Mouse (Mus musculus) hindbrain, embryonic 11.5 days (tissue): ENCODE data around the gene Fam53b. TPM values are rescaled to one million over a fixed set of nuclear protein-coding genes. Genes with fewer than 3 reads are reported as not detected.

Source experiments
- ATAC-seq: fragments of 200-750 bp; cut with Nextera tagmentation; 2 replicates; pipeline ENCODE4 v1.8.0; 2017; ENCODE audit warnings: mild to moderate bottlenecking, moderate TSS enrichment, moderate library complexity; ENCODE audit not compliant: low FRiP score
- DNase-seq: peaks from one replicate; pipeline ENCODE4 v3.0.0-alpha.2; 2015; ENCODE audit warnings: low spot score
- H3K27ac ChIP-seq: fragments of 300-500 bp; sonication (generic); 2 replicates; pipeline ENCODE4 v1.5.1; 2014; ENCODE audit warnings: mild to moderate bottlenecking, low read depth, low read length
- H3K27me3 ChIP-seq: fragments of 300-500 bp; sonication (generic); 2 replicates; pipeline ENCODE4 v1.6.1; 2014; ENCODE audit warnings: mild to moderate bottlenecking, low read length, moderate library complexity, mixed read lengths; ENCODE audit not compliant: control insufficient read depth, insufficient read depth
- H3K36me3 ChIP-seq: fragments of 300-500 bp; sonication (generic); 2 replicates; pipeline ENCODE4 v1.6.1; 2014; ENCODE audit warnings: mild to moderate bottlenecking, low read length, moderate library complexity, mixed read lengths; ENCODE audit not compliant: control insufficient read depth, insufficient read depth
- H3K4me1 ChIP-seq: fragments of 300-500 bp; sonication (generic); replicated peaks from 2 replicates; pipeline ENCODE4 v1.6.1; 2014; ENCODE audit warnings: low read length, mixed read lengths; ENCODE audit not compliant: control insufficient read depth, insufficient read depth
- H3K4me2 ChIP-seq: fragments of 300-500 bp; sonication (generic); replicated peaks from 2 replicates; pipeline ENCODE4 v1.6.1; 2014; ENCODE audit warnings: mild to moderate bottlenecking, low read depth, low read length
- H3K4me3 ChIP-seq: fragments of 300-500 bp; sonication (generic); 2 replicates; pipeline ENCODE4 v1.5.1; 2014; ENCODE audit warnings: low read depth, low read length
- H3K9ac ChIP-seq: fragments of 300-500 bp; sonication (generic); 2 replicates; pipeline ENCODE4 v1.6.1; 2014; ENCODE audit warnings: low read depth, low read length
- H3K9me3 ChIP-seq: fragments of 300-500 bp; sonication (generic); 2 replicates; pipeline ENCODE4 v1.6.1; 2016; ENCODE audit warnings: low read length; ENCODE audit not compliant: control insufficient read depth
- WGBS: fragments of 180-500 bp; shearing (Covaris S2); extraction: QIAGEN DNeasy Blood & Tissue Kit; methylation state at CpG from one replicate; pipeline ENCODE4 v1.1.7; 2014; 5-methylcytosine and 5-hydroxymethylcytosine counted together
- polyA plus RNA-seq: library from polyadenylated mRNA; unstranded; fragments of >200 nt; fragmentation: Nextera tagmentation; extraction: Ambion mirVana; gene quantifications from 2 replicates; pipeline ENCODE4 v1.2.1, GENCODE M21; 2014

Fam53b gene
- polyA plus RNA-seq, 1 experiment from 2014 or later: 16.9 TPM

- ATAC-seq: no peak
- Histone ChIP-seq H3K9ac (no peak overlapping the region), H3K27me3 (no peaks in the 10 kb centered on the region), H3K9me3 (no peaks in the 10 kb centered on the region), H3K27ac (0 out of 2 replicates have a peak overlapping the region, but pooled peaks have one; percentile 17), H3K4me3 (no peak overlapping the region), H3K4me2 (no peak overlapping the region), H3K36me3 (no peaks in the 10 kb centered on the region), H3K4me1 (no peaks in the 10 kb centered on the region)
- 54% methylated on average over 5 of the region's 5 CpGs for WGBS
- no peak for DNase-seq
These were observed 125.0 kb downstream of the Fam53b start for GRCm38 (mm10) chr7:132688721-132689120.

- H3K27ac ChIP-seq: no peak overlapping the region
- DNase-seq: no peak
- no peaks in the 10 kb centered on the region for H3K9me3 ChIP-seq
- H3K4me3 ChIP-seq: no peak overlapping the region
- H3K9ac ChIP-seq: no peak overlapping the region
- no peak for ATAC-seq
- no peaks in the 10 kb centered on the region for H3K27me3 ChIP-seq
- 65% methylated on average over 2 of the region's 2 CpGs for WGBS
- H3K4me1 ChIP-seq: no peaks in the 10 kb centered on the region
- no peaks in the 10 kb centered on the region for H3K36me3 ChIP-seq
- no peak overlapping the region for H3K4me2 ChIP-seq
These were observed 125.8 kb downstream of the Fam53b start for GRCm38 (mm10) chr7:132687897-132688296.

GRCm38 (mm10) chr7:132686515-132686914, 127.2 kb downstream of the Fam53b start:
- DNase-seq: no peak
- Histone ChIP-seq H3K4me2 (no peak overlapping the region), H3K27ac (no peak overlapping the region), H3K4me1 (no peaks in the 10 kb centered on the region), H3K4me3 (no peak overlapping the region), H3K27me3 (no peaks in the 10 kb centered on the region), H3K36me3 (no peaks in the 10 kb centered on the region), H3K9ac (no peak overlapping the region), H3K9me3 (no peaks in the 10 kb centered on the region)
- no peak for ATAC-seq
- 88% methylated on average over 3 of the region's 3 CpGs for WGBS

- Histone ChIP-seq H3K27me3 (no peaks in the 10 kb centered on the region), H3K9me3 (no peaks in the 10 kb centered on the region), H3K4me2 (no peak overlapping the region), H3K36me3 (no peaks in the 10 kb centered on the region), H3K27ac (no peak overlapping the region), H3K4me1 (no peaks in the 10 kb centered on the region), H3K4me3 (no peak overlapping the region), H3K9ac (no peak overlapping the region)
- DNase-seq (no peak), ATAC-seq (no peak)
- whole genome bisulfite sequencing: 91% methylated on average over 4 of the region's 4 CpGs
These were observed 129.8 kb downstream of the Fam53b start for GRCm38 (mm10) chr7:132683923-132684322.

GRCm38 (mm10) chr7:132682901-132683300, 130.8 kb downstream of the Fam53b start:
- Histone ChIP-seq H3K4me2 (no peak overlapping the region), H3K27ac (no peak overlapping the region), H3K27me3 (no peaks in the 10 kb centered on the region), H3K4me1 (no peaks in the 10 kb centered on the region), H3K9ac (no peak overlapping the region), H3K9me3 (no peaks in the 10 kb centered on the region), H3K4me3 (no peak overlapping the region), H3K36me3 (no peaks in the 10 kb centered on the region)
- 79% methylated on average over 3 of the region's 3 CpGs for WGBS
- DNase-seq: no peak
- no peak for ATAC-seq

GRCm38 (mm10) chr7:132682336-132682735, 131.3 kb downstream of the Fam53b start:
- Histone ChIP-seq H3K27ac (no peak overlapping the region), H3K4me1 (no peaks in the 10 kb centered on the region), H3K27me3 (no peaks in the 10 kb centered on the region), H3K9me3 (no peaks in the 10 kb centered on the region), H3K4me3 (no peak overlapping the region), H3K9ac (no peak overlapping the region), H3K4me2 (no peak overlapping the region), H3K36me3 (no peaks in the 10 kb centered on the region)
- DNase-seq: no peak
- 90% methylated on average over 3 of the region's 3 CpGs for WGBS
- ATAC-seq: no peak

- Histone ChIP-seq H3K36me3 (no peaks in the 10 kb centered on the region), H3K4me3 (no peak overlapping the region), H3K4me2 (no peak overlapping the region), H3K9me3 (no peaks in the 10 kb centered on the region), H3K27ac (no peak overlapping the region), H3K9ac (no peak overlapping the region), H3K27me3 (no peaks in the 10 kb centered on the region), H3K4me1 (no peaks in the 10 kb centered on the region)
- no peak for DNase-seq
- no peak for ATAC-seq
- 100% methylated on average over 1 of the region's 1 CpGs for WGBS
These were observed 131.9 kb downstream of the Fam53b start for GRCm38 (mm10) chr7:132681831-132682230.

- no peak for ATAC-seq
- WGBS: 91% methylated on average over 11 of the region's 11 CpGs
- Histone ChIP-seq H3K4me1 (no peaks in the 10 kb centered on the region), H3K9me3 (no peaks in the 10 kb centered on the region), H3K27ac (no peak overlapping the region), H3K9ac (no peak overlapping the region), H3K4me2 (no peak overlapping the region), H3K36me3 (no peaks in the 10 kb centered on the region), H3K4me3 (no peak overlapping the region), H3K27me3 (no peaks in the 10 kb centered on the region)
- no peak for DNase-seq
These were observed 132.4 kb downstream of the Fam53b start for GRCm38 (mm10) chr7:132681296-132681695.

GRCm38 (mm10) chr7:132679549-132679948, 134.1 kb downstream of the Fam53b start:
- Histone ChIP-seq H3K9ac (no peak overlapping the region), H3K4me1 (no peaks in the 10 kb centered on the region), H3K4me3 (no peak overlapping the region), H3K36me3 (no peaks in the 10 kb centered on the region), H3K9me3 (no peaks in the 10 kb centered on the region), H3K4me2 (no peak overlapping the region), H3K27me3 (no peaks in the 10 kb centered on the region), H3K27ac (no peak overlapping the region)
- DNase-seq (no peak), ATAC-seq (no peak)
- WGBS: 75% methylated on average over 6 of the region's 6 CpGs
